Mouse (Mus musculus): Measurements from ENCODE around the gene 2810408A11Rik.

Gene 2810408A11Rik

DNA sequence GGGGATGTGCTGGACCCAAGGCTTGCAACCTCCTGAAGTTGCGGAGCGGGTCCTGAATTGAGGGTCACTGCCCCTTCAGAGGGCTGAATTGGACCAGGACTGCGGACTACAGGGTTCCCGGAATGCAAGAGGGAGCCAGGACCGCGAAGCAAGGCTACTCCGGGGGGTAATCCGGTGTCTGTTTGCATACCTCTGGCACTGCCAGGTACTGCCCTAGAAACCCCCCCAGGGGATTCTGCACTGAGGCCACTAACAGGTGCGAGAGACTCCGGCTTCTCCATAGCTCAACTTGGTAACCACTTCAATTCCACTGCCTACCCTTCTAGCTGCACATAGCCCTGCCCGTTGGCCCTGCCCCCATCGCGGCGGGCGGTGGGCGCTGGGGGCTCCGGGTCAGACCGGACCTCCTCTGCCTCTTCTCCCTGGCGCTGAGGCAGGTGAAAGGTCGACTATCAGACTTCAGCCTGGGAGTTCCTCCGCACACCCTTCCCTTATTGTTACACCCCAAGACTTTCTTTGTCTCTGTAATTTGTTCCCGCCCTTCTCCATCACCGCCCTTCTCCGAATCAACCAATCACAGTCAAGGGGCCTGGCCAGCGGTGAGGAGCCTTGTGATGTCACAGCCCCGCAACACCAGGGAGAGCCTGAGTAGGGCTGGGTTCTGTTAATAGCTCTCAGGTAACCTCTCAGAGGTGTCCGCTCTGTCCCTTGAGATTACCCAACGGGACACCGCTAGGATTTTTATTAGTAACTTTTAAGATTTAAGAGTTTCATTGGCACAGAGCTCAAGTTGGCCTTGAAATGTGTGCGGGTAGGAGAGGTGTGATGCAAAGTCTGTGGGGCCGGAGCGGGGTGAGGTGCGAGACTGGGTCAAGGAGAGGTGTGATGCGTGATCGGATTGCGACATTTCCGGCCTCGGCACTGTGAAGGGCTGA, at the start of gene 2810408A11Rik, which contains the start of gene Neurl4:
Gene 2810408A11Rik, minus strand, starts transcription at position 517 of the 935 bp plus-strand sequence.
Gene Neurl4, plus strand, starts transcription at position 602 of the 935 bp plus-strand sequence.
- DNase-seq (ENCODE audit: low read depth, low spot score) = peak; percentile 92

DNA sequence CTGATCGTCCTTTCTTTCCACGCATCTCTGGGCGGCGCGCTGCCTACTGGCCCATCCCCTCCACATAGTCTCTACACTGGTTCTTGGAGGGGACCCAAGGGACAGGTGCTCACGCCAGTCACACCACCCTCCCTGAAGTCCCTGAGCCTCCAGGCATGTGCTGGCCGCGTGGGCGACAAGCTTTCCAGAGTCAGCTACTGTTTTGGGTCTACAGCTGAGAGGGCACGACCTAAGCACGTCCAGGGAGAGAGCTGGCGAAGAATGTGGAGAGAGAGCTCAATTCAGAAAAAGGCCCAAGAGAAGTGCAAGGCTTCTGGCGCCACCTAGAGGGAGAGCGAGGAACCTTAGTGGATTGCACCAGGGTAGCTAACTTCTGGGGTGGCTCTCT, 48.0 kb upstream of the 2810408A11Rik start:
- peak; percentile 95 for DNase-seq (ENCODE audit: low read depth, low spot score)

DNA sequence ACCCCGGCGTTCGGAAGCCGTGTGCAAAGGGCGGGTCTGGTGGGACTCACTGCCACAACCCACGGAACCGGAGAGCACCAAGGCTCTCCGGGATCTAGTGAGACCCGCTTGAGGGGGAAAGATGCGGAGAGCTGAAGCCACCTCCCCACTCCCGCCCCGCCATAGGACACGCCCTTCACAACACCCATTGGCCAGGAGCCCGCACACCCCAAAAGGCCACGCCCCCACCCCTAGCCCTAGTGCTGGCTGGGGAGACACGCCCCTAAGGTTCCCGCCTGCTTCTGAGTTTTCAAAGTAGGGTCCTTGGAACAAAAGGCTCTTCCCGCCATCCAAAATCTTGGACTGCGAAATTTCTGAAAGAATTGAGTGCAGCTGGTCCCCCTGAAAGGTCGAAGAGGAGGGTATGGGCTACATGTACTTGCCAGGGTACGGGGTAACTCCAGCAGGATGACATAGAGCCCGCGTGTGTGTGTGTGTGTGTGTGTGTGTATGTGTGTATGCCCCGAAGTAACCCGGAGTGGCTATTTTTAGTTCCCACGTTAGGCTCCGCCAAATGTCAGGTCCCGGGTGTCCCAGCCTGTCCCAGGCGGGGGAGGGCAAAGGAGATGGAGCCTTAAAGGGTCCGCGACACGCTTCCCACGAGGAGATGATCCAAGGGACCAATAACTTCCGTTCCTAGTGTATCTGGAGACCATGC, 47.4 kb upstream of the 2810408A11Rik start, which contains the start of gene Slc2a4:
Gene Slc2a4, minus strand, starts transcription at position 123 of the 697 bp plus-strand sequence.
- peak; percentile 97 for DNase-seq (ENCODE audit: low read depth, low spot score)

DNA sequence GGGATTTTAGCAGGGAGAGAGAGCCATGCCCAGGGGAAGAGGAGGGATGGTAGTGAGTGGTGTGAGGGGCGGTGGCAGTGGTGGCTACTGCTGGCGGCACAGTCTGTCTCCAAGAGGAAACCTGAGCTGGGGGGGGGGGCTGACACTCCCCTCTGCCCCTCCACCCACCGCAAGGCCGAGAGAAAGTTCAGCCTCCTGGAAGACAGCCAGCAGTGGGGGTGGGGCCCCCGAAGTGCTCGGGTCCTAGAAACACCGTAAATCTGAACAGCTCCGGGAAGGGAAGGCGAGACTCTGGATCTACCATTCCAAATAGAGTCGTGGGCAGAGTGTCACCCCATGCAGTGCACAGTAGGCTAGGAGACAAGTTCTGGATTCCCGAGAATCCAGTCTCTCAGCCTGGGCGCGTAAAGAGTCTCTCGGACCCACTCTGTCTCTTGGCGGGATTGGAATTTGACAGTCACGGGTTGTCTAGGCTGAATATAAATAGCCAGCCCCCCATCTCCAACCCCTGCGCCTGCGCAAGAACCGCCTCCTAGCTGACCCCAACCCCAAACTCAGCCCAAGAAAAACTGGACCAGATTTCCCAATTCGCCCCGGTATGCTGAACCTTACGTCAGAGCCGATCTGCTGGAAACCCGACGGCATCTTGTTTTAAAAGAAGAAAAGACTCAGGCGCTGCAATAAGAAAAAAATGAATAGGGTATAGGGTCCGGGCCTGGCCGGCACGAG, 46.7 kb upstream of the 2810408A11Rik start:
- peak; percentile 93 for DNase-seq (ENCODE audit: low read depth, low spot score)

DNA sequence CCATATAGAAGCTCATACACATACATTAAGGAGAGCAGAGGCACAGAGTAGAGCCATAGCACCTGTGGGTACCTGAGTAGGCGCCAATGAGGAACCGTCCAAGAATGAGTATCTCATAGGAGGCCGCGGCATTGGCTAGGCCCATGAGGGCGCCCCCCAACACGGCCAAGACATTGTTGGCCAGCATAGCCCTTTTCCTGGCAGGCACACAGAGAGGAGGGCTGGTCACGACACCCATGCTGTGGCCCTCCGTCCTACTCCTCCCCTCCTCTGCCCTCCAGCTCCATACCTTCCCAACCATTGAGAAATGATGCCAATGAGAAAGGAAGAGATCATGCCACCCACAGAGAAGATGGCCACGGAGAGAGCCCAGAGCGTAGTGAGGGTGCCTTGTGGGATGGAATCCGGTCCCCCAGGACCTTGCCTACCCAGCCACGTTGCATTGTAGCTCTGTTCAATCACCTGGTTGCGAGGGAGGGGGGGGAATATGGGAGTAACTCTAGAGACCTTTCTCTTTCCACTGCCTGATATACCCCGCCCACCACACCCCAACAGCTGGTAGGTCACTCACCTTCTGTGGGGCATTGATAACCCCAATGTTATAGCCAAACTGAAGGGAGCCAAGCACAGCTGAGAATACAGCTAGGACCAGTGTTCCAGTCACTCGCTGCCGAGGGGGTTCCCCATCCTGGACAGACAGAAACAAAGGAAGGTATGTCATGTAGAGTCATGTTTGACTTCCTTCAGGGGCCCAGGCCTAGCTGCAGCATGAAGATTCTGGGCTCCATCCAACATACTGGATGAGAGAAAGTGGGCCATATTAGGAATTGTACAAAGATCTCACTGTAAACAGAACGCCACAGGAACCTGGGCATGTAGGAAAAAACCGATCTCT, 45.5 kb upstream of the 2810408A11Rik start:
- peak; percentile 34 for DNase-seq (ENCODE audit: low read depth, low spot score)

DNA sequence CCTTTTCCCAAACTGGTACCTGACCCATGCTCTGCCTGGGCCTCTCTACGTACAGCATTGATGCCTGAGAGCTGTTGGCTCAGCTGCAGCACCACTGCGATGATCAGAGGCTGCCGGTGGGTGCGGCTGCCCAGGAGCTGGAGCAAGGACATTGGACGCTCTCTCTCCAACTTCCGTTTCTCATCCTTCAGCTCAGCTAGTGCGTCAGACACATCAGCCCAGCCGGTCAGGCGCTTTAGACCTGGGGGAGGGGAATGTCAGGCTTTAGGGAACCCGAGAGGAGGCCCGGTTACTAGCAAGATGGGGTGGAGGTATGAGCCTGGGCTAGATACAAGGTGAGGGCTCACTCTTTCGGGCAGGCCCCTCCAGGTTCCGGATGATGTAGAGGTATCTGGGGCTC, 44.4 kb upstream of the 2810408A11Rik start:
- DNase-seq (ENCODE audit: low read depth, low spot score) = peak; percentile 20

DNA sequence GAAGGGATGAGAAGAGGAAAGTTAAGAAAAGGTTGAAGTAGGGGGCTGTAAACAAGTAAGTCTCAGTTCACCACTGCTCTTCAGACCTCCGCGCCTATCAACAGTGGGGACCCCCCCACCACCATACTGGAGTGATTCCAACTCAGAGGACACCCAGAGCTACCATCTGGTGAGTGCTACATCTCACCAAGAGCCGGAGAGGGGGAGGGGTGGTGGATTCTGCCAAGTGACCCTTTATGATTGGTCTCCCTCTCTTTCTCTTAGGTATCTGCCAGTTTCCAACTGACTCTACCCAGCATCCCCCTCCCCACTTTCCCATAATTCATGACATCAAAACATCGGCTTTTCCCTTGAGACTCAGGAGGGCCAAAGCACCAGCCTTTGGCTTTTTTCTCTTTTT, 40.2 kb upstream of the 2810408A11Rik start:
- no peak for DNase-seq (ENCODE audit: low read depth, low spot score)

DNA sequence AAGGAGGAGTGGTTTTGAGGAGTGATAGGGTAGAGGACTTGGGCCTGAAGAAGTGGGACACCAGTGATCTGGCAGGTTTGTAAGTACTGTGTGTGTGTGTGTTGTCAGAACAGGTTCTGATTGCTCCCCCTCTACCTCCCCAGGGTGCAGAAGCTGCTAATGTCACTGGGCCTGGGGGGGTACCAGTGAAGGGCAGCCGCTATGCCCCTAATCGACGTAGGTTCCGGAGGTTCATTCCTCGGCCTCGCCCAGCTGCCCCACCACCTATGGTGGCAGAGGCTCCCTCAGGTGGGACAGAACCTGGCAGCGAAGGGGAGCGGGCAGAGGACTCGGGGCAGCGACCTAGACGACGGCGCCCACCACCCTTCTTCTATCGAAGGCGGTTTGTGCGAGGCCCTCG, 38.9 kb upstream of the 2810408A11Rik start:
- DNase-seq (ENCODE audit: low read depth, low spot score) = no peak

DNA sequence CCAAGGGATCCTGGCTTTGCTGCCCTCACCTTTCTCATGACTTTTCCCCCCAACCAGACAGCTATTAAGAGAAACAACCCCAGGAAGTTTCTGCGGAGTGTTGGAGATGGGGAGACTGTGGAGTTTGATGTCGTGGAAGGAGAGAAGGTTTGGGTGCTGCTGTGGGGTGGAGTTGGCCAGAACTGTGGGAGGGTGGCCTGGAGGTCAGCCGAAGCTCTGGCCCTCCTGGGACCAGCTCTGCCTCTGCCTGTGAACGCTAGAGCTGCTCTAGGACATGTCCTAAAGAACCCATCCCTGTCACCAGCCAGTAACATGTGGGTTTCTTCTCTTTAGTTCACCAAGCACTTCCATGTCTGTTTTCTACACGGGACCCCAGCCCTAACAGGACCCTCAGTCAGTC, 38.4 kb upstream of the 2810408A11Rik start:
- DNase-seq (ENCODE audit: low read depth, low spot score) = no peak

DNA sequence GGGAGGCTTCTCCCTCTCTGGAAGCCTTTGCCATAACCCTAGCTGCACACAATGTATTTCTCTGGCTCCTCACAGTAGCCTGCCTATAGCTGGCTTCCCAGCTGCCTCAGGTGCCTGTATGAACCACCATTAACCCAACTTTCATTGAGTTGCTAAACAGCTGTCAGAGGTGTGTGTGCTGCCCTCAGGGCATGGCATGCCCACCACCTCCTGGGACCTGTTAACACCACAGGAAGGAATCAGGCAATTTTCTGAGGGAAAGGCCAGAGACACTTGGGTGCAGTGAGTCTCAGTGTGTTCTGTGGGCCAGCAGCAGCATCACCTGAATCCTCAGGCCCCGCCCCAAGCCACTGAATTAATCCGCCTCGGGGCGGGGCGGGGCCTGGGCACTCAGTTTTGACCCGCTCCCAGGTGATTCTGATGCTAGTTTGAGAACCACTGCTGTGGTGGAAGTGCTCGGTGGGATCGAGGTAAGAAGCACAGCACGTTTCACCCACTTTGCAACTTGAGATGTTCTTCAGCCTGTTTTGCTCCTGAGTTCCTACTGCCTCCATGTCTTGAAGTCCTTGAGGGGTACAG, 37.7 kb upstream of the 2810408A11Rik start:
- no peak for DNase-seq (ENCODE audit: low read depth, low spot score)

DNA sequence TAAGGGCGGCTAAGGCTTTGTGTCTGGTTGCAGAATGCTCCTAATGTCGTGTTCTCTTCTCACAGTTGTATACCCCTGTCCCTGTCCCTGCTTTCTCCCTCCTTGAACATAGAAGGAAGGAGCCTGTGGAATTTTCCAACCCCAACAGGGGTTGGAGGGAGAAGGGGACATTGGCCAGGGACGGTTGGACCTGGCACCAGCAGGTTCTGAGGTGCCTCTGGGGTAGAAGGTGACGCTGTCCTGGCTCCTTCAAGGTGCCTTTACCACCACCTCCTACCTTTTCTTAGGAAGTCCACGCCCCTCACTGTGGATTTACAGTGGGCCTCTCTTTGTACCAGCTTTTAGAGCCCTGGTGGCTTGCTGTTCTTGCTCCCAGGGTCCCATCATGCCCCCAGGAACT, 37.0 kb upstream of the 2810408A11Rik start:
- no peak for DNase-seq (ENCODE audit: low read depth, low spot score)

DNA sequence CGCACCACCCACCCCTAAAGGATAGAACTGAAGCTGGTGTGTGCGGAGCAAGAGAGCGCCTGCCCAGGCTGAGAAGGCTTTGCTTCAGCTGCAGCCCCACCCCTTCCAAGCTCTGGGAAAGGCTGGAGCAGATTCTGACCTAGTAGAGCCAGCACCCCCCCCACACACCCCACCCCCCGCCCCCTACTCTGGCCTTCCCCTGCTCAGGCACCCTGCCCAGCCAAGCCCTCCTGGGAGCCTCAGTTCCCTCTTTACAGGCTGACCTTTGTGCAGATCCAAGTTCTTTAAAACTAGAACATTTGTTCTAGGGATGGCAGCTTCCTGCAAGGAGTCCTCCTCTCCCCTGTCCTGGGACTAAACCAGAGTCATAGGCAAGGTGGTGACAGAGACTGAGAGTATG, 36.6 kb upstream of the 2810408A11Rik start:
- no peak for DNase-seq (ENCODE audit: low read depth, low spot score)

DNA sequence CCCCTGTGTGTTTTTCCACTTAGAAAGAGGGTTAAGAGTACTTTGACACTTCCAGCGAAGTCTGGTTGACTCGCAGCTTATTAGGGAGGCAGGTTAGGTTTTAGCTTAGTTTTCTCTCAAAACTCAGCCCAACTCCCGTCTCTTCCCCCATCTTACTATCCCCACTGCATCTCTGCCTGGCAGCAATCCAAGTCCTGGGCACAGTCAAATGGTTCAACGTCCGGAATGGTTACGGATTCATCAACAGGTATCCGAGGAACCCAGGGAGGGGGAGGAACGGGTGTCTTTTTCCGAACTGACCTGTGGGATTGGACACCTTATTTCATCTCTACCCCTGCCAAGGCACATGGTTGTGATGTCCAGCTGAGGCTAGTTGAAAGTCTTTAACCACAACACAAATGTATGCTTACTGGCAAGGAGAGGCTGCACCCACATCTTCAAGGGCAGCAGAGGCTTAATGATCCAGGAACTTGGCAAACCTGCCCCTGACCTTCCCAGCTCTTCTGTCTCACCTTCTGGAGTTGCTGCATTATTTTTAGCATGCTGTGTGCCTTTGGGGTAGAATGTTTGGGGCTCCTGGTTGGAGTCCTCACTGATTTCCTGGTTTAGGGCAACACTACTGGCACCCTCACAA, 36.0 kb upstream of the 2810408A11Rik start:
- no peak for DNase-seq (ENCODE audit: low read depth, low spot score)

DNA sequence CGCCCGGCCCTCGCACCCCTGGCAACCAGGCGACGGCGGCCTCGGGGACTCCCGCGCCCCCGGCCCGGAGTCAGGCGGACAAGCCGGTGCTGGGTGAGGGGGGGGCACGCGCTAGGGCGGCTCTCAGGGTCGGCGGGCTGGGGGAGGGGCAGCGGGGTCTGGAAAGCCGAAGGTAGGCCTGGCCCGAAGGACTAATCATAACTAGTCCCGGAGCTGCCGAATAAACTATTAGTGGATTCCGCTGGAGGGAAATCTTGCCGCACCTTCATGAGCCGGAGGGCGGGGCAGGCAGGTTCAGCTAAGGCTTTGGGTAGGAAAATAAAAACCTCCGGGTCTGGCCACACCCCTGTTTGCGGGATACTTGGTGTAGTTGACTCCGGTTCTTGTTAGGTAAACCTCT, 35.4 kb upstream of the 2810408A11Rik start:
- DNase-seq (ENCODE audit: low read depth, low spot score) = no peak

DNA sequence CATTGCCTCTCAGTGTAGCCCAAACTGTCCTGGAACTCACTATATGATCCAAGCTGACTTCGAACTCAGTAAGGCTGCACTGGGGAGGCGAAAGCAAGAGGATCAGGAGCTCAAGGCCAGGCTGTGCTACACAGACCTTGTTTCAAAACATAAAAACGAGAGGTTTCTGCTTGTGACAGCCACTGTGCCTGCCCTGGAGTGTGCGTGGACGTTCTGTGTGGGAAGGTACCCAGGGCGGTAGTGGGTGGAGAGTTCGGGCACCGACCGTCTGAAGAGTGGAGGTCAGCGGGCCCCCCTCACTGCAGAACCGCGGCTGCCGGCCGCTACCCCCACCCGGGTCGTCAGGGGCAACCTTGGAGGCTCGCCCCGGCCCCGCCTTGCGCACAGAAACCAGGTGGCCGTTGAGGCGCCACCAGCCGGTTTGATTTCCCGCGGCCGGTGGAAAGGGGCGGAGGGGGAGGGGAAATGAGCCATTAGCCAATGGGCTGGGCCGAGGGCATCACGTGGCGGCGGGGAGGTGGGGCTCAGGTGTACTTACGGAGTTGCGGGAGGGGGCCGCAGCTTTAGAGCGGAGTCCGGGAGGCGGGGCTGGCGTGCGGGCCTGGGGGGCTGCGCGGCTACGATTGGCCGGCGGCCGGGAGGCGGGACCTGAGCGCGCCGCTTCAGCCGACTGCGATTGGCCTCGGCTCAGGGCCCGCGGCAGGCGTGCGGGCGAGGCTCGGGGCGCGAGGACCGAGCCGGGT, 34.5 kb upstream of the 2810408A11Rik start, which contains the start of gene Ybx2:
Gene Ybx2, plus strand, starts transcription at position 660 of the 743 bp plus-strand sequence.
- DNase-seq (ENCODE audit: low read depth, low spot score) = peak; percentile 83

DNA sequence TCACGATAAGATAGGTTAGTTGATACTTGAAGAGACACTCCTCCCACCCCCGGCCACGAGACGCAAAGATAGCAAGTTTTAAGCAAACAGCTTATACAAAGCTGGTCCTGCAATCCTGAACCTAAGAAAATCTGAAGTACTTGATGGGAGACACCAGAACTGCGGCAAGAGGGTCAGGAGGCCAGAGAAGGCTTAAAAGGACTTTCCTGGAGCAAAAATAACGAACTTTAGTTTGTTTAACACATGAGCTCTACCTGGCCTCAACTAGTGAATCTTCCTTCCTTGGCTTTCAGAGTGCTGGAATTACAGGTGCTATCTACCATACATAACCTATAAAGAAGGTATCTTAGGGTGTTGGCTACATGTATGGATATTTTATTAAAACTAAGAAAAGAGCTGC, 33.9 kb upstream of the 2810408A11Rik start:
- no peak for DNase-seq (ENCODE audit: low read depth, low spot score)

DNA sequence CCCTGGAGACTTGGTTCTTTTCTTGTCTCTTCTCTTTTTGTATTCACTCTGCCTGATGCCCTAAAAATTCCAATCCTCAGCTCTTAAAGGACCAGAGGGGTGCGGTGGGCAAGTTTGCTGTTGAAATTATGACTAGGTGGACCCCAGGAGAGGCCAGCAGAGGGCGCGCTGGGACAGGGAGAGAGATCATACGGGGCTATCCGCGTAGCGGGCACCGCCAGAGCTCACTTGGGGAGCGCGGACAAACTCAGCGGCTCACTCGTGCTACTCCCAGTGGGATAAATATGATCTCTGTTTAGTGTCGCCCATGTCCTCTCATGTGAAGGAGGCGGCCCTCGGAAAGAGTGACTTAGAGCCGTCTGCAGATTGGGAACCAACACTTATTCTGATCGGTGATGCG, 33.4 kb upstream of the 2810408A11Rik start:
- peak; percentile 85 for DNase-seq (ENCODE audit: low read depth, low spot score)

DNA sequence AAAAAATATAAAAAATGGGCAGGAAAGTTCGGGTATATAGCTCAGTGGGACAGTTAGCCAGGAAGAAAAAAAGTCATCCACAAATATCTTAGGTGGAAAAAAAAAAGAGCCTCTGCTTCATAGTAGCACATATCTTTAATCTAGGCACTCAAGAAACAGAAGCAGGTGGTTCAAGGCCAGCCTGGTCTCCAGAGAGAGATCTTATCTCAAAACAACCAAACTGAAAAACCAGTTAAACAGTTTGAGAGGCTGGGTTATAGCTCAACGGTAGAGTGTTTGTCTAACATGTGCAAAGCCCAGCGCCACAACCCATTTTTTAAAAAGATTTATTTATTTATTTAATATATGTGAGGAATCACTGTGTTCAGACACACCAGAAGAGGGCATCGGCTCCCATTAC, 32.3 kb upstream of the 2810408A11Rik start:
- DNase-seq (ENCODE audit: low read depth, low spot score) = no peak

DNA sequence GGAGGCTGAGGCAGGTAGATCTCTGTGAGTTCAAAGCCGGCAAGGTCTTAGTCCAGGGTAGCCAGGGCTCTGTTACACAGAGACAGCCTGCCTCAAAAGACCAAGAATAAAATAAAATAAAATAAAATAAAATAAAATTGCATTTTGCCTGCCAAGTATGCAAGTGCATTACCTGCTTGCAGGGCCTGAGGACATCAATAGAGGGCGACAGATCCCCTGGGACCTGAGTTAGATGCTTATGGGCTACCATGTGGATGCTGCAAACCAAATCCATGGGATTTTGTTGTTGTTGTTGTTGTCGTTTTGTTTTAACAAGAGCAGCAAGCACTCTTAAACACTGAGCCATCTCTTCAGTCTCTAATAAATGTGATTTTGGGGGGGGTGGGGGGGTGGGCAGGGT, 31.5 kb upstream of the 2810408A11Rik start:
- no peak for DNase-seq (ENCODE audit: low read depth, low spot score)
